Mouse (Mus musculus): ENCODE results near the gene Nfe2l2.

Gene Nfe2l2

GRCm38 (mm10) chr2:75687040-75687749 lies 17.2 kb downstream of the Nfe2l2 start:
- DNase-seq (ENCODE audit: low spot score in 2 of 2), result peak in 1 of 2 experiments; percentile 1

GRCm38 (mm10) chr2:75685458-75685861 lies 19.0 kb downstream of the Nfe2l2 start:
- DNase-seq (ENCODE audit: low spot score in 2 of 2), result peak in 1 of 2 experiments; percentile 51

- DNase-seq (ENCODE audit: low spot score in 2 of 2), result no peak
Measured at GRCm38 (mm10) chr2:75684526-75684925, 19.9 kb downstream of the Nfe2l2 start.

GRCm38 (mm10) chr2:75682978-75683709 lies 21.3 kb downstream of the Nfe2l2 start:
- DNase-seq (ENCODE audit: low spot score in 2 of 2), result peak in 1 of 2 experiments; percentile 55

- DNase-seq (ENCODE audit: low spot score in 2 of 2), result no peak
Measured at GRCm38 (mm10) chr2:75681439-75681838, 23.0 kb downstream of the Nfe2l2 start.

- DNase-seq (ENCODE audit: low spot score in 2 of 2), result no peak
Measured at GRCm38 (mm10) chr2:75679947-75680346, 24.5 kb downstream of the Nfe2l2 start.

GRCm38 (mm10) chr2:75676567-75676966 lies 27.9 kb downstream of the Nfe2l2 start:
- DNase-seq (ENCODE audit: low spot score in 2 of 2), result no peak

- DNase-seq (ENCODE audit: low spot score in 2 of 2), result no peak
Measured at GRCm38 (mm10) chr2:75672561-75672960, 31.9 kb downstream of the Nfe2l2 start.

- no peak for DNase-seq (ENCODE audit: low spot score in 2 of 2)
Measured at GRCm38 (mm10) chr2:75671337-75671660, 33.1 kb downstream of the Nfe2l2 start.

GRCm38 (mm10) chr2:75670446-75671336 lies 33.8 kb downstream of the Nfe2l2 start:
- DNase-seq (ENCODE audit: low spot score in 2 of 2), result no peak

GRCm38 (mm10) chr2:75669491-75670445 lies 34.7 kb downstream of the Nfe2l2 start:
- DNase-seq (ENCODE audit: low spot score in 2 of 2), result no peak

GRCm38 (mm10) chr2:75661106-75661505 lies 43.3 kb downstream of the Nfe2l2 start:
- DNase-seq (ENCODE audit: low spot score in 2 of 2), result no peak

GRCm38 (mm10) chr2:75660255-75660948 lies 44.0 kb downstream of the Nfe2l2 start:
- no peak for DNase-seq (ENCODE audit: low spot score in 2 of 2)

GRCm38 (mm10) chr2:75659629-75659960 lies 44.8 kb downstream of the Nfe2l2 start:
- DNase-seq (ENCODE audit: low spot score in 2 of 2), result peak; percentile 93

- peak; percentile 95 to 98 for DNase-seq (ENCODE audit: low spot score in 2 of 2)
Measured at GRCm38 (mm10) chr2:75658727-75659628, 45.5 kb downstream of the Nfe2l2 start, which contains the start of gene Hnrnpa3. Gene Hnrnpa3, plus strand, starts transcription at chr2:75659261.

GRCm38 (mm10) chr2:75657907-75658691 lies 46.3 kb downstream of the Nfe2l2 start:
- no peak for DNase-seq (ENCODE audit: low spot score in 2 of 2)

GRCm38 (mm10) chr2:75656924-75657323 lies 47.5 kb downstream of the Nfe2l2 start:
- no peak for DNase-seq (ENCODE audit: low spot score in 2 of 2)

GRCm38 (mm10) chr2:75654679-75655078 lies 49.8 kb downstream of the Nfe2l2 start:
- DNase-seq (ENCODE audit: low spot score in 2 of 2), result no peak

GRCm38 (mm10) chr2:75653150-75653549 lies 51.3 kb downstream of the Nfe2l2 start:
- no peak for DNase-seq (ENCODE audit: low spot score in 2 of 2)

Data from urinary bladder, postnatal 36 days (tissue).